Mouse (Mus musculus): Measurements from ENCODE around the gene Wdr18.

DNA sequence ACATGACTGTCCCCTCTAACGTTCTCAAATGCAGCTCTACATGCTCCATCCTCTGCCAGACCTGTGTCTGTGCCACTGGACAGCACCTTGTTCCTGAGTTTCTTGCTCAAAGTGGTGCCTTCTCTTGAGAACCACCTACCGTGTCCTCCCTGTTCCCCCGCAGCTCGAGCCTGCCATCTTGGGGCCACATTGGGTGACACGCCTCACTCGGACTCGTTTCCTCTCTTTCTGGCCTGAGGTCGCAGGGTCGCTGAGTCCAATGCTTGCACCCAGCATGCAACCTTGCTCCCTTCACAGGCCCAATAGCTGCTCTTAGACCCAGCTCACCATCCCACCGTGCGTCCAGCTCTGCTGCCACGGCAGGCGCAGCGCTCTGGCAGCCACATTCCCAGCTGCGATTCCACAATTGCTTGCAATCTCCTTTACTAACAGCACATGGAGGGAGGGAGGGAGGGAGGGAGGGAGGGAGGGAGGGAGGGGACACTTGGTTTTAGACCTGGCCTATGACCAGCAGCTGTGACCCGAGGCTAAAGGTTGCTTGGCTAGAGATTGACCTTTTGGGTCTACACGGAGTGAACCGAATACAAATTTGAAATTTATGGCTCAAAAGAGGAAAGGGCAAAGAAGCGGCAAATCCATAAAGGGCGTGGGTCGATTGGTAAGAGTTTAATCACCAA, 1.7 kb upstream of the Wdr18 start:
- no peak for TF ChIP-seq POLR2A (IDR thresholded peaks at IDR 0.05; ENCODE audit: low read depth, low read length)
- peak; percentile 99; the same call in 1 of the 2 replicates for TF ChIP-seq CTCF (conservative IDR thresholded peaks at IDR 0.05; ENCODE audit: insufficient read depth, insufficient read length, low read depth, low read length)
